Mouse (Mus musculus) liver (tissue): ENCODE results near the gene Pradc1.
"Not testable (repeated sequence)": the region's sequence is repeated elsewhere in the genome, so short reads cannot be mapped to it uniquely, and the experiment has no call there.

ENCODE experiments used
- DNase-seq: peaks from one replicate; pipeline ENCODE4 v3.0.0-alpha.2; 2020; ENCODE audit warnings: mixed read lengths

Gene Pradc1

GRCm38 (mm10) chr6:85450697-85451663, 790 bp downstream of the Pradc1 start, which contains the start of gene Cct7:
Gene Cct7 (plus strand): TSS chr6:85451514.
- DNase-seq = peak; percentile 99

DNA sequence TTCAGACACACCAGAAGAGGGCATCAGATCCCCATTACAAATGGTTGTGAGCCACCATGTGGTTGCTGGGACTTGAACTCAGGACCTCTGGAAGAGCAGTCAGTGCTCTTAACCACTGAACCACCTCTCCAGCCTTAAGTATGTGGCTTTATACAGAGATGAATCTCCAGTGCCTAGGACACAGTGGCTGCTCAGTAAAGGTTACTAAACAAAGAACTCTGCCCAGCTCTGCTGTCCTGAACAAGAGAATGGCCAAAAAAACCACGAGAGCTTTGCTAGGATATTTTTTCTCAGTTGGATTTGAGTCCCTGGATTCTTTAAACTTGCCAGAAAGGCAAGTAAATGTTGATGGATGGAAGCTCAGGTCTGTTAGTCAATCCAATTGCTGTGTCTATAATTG, 1.6 kb downstream of the Pradc1 start:
- not testable (repeated sequence) for DNase-seq

DNA sequence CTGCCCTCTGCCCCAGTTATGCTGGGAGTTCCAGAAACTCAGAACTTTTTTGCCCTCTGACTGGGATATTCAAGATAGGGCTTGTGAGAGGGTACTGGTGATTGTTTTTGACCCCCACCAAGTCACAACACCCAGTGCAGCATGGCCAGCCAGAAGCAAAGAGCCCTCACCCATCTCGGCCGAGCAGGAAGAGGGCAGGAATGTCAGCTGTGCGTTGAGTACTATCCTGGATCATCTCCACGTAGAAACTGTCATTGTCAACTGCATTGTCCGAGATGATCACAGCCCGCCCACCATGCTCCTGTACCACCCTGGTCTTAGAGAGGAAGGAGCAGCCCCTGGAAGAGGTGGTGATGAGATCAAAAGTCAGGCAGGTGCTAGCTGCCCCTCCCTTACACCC, 4.4 kb downstream of the Pradc1 start:
- DNase-seq = no peak

GRCm38 (mm10) chr6:85445286-85445685, 6.5 kb downstream of the Pradc1 start:
- no peak for DNase-seq

GRCm38 (mm10) chr6:85444266-85444965, 7.4 kb downstream of the Pradc1 start:
- no peak for DNase-seq

GRCm38 (mm10) chr6:85443488-85444233, 8.1 kb downstream of the Pradc1 start:
- no peak for DNase-seq

- DNase-seq = no peak
These were observed 10.6 kb downstream of the Pradc1 start for GRCm38 (mm10) chr6:85441142-85441541.

GRCm38 (mm10) chr6:85436631-85437030, 15.1 kb downstream of the Pradc1 start:
- DNase-seq = no peak

DNA sequence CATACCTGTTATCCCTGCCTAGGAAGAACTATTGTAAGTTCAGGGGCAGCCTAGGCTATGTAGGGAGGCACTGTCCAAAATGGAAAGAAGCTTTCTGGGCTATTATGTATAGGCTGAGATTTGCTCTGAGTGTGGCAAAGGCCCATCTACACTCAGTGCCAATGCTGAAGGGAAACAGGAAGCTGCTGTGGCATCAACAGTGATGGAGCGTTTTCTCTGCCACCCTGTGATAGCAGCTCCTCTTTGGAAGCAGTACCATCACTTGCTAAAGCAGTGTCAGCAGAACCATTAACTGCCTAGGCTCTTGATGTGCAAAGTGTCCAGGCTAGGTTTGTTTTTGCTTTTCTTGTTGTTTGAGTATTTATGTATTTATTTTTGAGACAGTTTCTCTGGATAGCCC, 15.6 kb downstream of the Pradc1 start:
- DNase-seq = no peak

DNA sequence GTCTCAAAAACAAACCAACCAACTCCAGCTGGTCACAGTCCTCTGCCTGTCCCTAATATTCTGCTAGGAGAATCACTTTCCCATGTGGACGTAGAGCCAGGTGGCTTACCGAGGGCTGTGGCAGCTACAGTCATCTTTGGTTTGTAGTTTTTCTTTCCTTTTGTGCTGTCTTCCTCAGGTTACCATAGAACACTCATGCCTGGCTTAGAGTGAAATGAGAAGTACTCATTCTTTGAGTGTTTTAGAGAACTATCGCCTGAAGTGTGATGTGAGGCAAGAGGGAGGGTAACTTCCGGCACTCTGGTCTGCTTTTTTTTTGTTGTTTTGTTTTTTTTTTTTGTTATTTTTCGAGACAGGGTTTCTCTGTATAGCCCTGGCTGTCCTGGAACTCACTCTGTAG, 17.9 kb downstream of the Pradc1 start:
- DNase-seq = no peak

- peak; percentile 90 for DNase-seq
These were observed 19.8 kb downstream of the Pradc1 start, which contains the start of gene Smyd5 for GRCm38 (mm10) chr6:85431842-85432431. Gene Smyd5 (plus strand): TSS chr6:85431989.

GRCm38 (mm10) chr6:85431274-85431841, 20.4 kb downstream of the Pradc1 start:
- no peak for DNase-seq

- DNase-seq = no peak
These were observed 27.9 kb downstream of the Pradc1 start, which contains the start of gene Noto for GRCm38 (mm10) chr6:85423836-85424379. Gene Noto (plus strand): TSS chr6:85423886.

- no peak for DNase-seq
These were observed 32.6 kb downstream of the Pradc1 start for GRCm38 (mm10) chr6:85419150-85419549.

DNA sequence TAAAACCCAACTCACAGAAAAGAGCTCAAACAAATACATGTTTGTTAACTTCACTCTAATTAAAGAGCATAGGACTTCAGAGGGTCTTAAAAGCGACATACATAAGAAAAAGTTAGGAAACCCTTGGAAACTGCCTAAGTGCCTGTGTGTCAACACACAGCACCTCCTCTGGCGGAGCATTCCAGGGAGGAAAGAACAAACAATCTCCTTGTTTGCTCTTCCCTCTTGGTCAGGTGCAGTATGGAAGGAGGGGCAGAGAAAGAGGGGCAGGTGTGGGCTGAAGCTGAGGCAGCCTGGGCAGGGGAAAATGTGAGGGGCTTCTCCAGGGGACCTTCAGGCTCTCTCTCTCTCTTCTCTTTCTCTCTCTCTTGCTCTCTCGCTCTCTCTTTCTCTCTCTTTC, 35.9 kb downstream of the Pradc1 start:
- DNase-seq = no peak

- DNase-seq = peak; percentile 69
These were observed 40.9 kb downstream of the Pradc1 start for GRCm38 (mm10) chr6:85410771-85411273.

DNA sequence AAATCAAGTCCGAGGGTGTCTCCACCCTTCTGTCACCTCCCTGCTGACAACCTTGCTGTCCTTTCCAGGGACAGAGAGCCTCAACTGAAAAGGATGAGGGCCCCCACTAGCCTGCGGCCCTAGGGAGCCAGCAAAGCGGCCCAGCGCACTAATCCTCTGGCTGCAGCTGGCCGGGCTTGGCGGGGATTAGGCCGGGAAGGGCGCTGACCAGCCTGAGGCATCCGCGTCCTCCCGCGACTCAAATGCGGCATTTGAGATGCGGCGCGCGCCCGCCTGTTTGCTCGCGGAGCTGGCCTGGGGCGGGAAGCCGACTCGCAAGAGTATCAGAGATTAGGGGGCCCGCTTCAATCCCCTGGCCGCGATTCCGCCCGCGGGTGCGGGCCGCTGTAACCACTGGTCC, 42.8 kb downstream of the Pradc1 start:
- no peak for DNase-seq

GRCm38 (mm10) chr6:85403039-85403438, 48.7 kb downstream of the Pradc1 start:
- no peak for DNase-seq

- no peak for DNase-seq
These were observed 49.2 kb downstream of the Pradc1 start for GRCm38 (mm10) chr6:85402613-85403012.

- no peak for DNase-seq
These were observed 52.1 kb downstream of the Pradc1 start for GRCm38 (mm10) chr6:85399715-85400114.

DNA sequence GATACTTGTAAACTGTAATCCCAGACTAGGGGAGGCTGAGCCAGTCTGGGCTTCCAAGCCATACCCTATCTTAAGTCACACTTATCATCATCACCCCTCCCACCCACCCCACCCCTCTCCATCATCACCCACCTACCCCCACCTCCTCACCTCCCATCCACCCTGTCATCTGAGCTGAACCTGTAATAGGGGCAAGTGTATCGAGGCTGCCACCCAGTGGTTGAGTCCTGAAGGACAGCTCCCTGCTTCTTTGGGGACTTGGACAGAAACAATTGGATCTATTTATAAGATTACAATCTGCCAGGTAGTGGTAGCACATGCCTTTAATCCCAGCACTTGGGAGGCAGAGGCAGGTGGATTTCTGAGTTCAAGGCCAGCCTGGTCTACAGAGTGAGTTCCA, 54.6 kb downstream of the Pradc1 start:
- peak; percentile 31 for DNase-seq
